Mouse (Mus musculus) brain, adult 2 months (tissue): ENCODE results near the gene Ddi2.

ENCODE experiments used
- DNase-seq: peaks from one replicate; pipeline ENCODE4 v3.0.0; 2011; ENCODE audit warnings: low read depth, low spot score

Gene Ddi2

DNA sequence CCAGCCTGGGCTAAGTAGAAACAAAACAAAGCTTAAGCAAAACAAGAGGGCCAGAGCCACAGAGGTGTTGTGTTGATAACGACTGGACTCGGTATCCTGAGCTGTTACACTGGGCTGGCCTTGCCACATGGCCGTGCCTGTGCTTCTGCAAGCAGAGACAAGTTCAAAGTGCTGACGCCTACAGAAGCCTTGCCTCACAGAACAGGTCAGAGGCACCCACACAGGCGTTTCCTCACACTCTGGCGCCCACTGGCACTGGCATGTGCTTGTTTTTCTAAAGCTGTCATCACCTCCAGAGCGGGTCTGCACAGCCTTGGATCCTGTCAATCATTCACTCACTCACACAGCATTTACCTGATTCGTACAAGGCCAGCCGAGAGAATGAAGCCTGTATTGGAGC is 18.6 kb upstream of the Ddi2 start:
- DNase-seq: peak; percentile 37

GRCm38 (mm10) chr4:141738015-141738414 is 14.8 kb upstream of the Ddi2 start:
- DNase-seq: no peak

GRCm38 (mm10) chr4:141736856-141737255 is 13.6 kb upstream of the Ddi2 start:
- no peak for DNase-seq

DNA sequence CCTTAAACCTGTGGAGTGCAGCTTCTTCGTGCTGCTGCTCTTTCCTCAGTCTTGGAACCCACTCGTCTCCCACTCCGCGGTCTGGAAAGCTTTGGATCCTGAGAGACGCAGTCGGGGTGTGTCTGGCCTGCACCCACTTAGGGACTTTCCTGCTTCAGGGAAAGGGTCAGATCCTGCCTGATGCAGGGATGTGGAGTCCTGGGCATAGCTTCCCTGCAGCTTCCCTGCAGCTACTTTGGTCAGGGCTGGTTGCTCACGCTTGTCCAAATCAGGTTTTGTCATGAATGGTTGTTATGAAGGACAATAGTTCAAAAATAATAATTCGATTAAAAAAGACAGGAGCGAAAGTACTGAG is 12.0 kb upstream of the Ddi2 start:
- no peak for DNase-seq

GRCm38 (mm10) chr4:141734446-141735205 is 11.4 kb upstream of the Ddi2 start:
- DNase-seq: peak; percentile 98

- no peak for DNase-seq
These were observed 8.5 kb upstream of the Ddi2 start for GRCm38 (mm10) chr4:141731766-141732165.

DNA sequence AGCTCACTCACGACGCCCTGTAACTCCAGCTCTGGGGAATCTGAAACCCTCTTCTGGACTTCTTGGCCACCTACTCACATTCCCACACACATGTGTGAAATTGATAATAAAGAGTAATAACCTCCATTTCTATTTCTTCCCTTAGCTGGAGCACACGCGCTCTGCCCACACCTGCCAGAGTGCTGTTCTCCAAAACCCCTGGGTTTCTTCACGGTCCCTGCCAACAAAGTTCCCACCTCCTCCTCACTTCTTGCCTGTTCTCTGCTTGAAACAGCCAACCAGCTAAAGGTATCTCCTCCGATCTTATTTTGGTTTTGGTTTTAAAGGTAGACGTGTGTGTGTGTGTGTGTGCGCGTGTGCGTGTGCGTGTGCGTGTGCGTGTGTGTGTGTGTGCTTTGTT is 7.2 kb upstream of the Ddi2 start:
- peak; percentile 76 for DNase-seq

- no peak for DNase-seq
These were observed 6.0 kb upstream of the Ddi2 start for GRCm38 (mm10) chr4:141729266-141729665.

GRCm38 (mm10) chr4:141725738-141726137 is 2.5 kb upstream of the Ddi2 start:
- no peak for DNase-seq

DNA sequence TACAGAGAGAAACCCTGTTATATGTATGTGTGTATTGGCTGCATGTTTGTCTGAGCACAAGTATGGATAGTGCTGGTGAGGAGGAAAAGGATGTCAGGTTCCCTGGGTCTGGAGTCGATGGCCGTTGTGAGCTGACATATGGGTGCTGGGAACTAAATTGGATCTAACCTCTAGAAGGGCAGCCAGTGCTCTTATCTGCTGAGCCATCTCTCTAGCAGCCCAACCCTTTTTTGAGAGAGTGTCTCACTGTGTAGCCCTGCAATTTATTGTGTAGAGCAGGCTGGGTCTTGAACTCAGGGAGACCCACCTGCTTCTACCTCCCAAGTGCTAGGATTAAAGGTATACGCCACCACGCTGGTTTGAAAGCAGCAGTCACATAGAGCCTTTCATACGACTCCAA is 2.1 kb upstream of the Ddi2 start:
- DNase-seq: no peak

GRCm38 (mm10) chr4:141724594-141724993 is 1.4 kb upstream of the Ddi2 start:
- no peak for DNase-seq

GRCm38 (mm10) chr4:141723673-141724068 is 452 bp upstream of the Ddi2 start:
- DNase-seq: peak; percentile 33

DNA sequence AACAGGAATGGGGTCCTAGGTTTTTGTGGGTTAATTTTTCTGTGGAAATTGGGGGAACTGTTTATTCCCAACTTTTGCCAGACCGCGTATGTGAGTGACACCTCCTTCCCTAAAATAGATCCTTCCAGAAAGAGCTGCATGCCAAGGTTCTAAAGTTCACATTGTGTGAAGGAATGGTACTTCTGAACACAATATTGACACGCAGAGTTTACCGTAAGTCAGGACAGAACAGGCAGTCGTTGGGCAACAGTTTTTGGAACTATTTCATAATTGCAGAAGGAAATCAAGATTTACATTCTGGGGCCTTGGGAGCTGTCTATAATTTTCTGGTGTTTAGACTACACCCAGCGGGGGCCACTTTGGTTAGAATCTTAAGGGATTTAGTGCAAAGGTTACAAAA is 1.3 kb downstream of the Ddi2 start:
- no peak for DNase-seq

GRCm38 (mm10) chr4:141720761-141721523 is 2.3 kb downstream of the Ddi2 start:
- DNase-seq: peak; percentile 45

- DNase-seq: no peak
These were observed 3.9 kb downstream of the Ddi2 start for GRCm38 (mm10) chr4:141719304-141719703.

DNA sequence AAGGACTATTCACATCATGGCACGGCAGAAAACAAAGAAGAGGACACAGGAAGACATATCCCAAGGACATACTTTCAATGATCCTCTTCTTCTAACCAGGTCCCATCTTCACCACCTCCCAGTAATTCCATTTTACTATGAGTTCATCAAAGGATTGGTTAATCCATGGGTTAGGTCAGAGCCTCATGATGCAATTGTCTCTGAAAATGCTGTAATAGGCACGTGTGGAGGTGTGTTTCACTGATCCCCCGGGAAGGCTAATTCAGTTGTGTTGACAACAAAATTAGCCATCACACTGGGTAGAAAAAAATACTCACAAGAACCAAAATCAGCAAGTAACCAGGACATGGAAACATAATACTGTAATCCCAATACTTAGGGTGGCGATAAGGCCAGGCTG is 5.6 kb downstream of the Ddi2 start:
- DNase-seq: no peak

GRCm38 (mm10) chr4:141715027-141715426 is 8.2 kb downstream of the Ddi2 start:
- no peak for DNase-seq

DNA sequence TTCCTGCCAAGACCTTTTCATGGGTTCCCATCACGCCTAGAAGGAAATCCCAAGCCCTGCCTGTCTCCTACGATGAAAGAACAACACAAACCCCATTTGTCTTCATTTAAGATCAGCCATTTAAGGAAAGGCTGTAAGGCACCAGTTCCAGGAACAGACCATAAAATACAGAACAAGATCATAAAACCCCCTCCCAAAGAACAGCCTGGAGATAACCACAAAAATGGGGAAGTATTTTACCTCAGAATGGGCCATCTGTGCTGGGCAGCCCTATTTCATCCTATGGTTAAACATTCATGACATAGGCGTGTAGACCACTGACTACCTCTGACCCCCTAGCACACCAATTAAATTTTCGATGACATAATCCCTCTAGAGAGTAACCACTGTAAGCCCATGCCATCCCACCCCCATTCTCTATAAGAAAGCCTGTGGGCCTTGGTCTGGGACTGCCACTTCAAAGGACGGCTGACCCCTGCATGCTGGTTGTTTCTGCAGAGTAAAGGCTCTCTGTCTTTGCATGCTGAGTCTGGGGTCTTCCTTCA is 9.5 kb downstream of the Ddi2 start:
- no peak for DNase-seq

DNA sequence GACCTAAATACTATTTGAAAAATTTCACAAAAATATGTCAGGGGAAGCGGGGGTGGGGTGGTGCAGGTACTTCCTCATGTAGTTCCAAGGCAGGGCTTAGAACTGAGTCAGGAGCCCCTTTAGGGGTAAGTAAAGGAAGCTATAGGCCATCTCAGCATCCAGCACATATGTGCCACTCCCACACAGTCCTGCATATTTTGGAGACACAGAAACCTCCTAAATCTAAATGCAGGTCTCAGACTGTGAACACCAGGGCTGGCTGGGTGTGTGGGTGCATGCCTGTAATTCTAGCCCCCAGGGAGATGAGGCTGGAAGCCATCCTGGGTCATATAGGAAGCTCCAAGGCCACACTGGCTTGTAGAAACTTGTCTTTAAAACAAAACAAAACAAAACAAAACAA is 12.0 kb downstream of the Ddi2 start:
- peak; percentile 63 for DNase-seq

- DNase-seq: no peak
These were observed 14.2 kb downstream of the Ddi2 start for GRCm38 (mm10) chr4:141708971-141709370.

DNA sequence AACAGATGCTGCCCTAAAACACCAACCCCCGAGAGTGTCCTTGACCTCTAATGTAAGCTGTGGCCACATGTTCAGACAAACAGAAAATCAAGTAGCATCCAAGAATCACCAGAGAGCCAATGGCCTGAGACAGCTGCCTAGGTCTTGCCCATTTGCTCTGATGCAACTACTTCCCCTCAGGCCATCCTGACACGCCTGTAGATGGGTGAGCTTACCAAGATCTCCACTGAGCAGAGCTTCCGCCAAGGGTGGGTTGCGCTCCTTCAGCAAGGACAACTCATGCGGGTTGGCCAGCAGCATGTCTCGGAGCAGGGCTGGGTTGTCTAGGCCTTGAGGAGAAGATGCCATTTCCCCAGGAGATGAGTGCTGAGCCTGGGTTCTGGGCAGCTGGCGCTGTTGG is 15.2 kb downstream of the Ddi2 start:
- no peak for DNase-seq

DNA sequence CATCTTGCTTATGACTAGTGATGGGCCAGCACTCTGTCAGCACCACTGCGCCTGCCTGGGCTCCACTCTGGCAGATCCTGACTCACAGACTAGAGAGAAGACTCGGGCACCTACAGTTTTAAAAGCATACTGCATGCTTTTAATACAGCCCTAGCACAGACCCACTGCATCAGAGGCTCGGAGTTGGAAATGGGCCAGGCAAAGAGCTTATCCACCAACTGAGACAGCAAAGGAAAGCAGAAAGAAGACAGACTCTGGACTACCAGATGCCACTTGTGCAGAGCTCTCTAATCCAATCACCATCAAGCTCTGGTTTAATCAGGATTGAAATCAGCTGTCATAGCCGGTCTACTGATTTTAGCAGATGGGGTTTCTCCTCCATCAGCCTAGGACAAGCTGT is 17.9 kb downstream of the Ddi2 start:
- peak; percentile 82 for DNase-seq

DNA sequence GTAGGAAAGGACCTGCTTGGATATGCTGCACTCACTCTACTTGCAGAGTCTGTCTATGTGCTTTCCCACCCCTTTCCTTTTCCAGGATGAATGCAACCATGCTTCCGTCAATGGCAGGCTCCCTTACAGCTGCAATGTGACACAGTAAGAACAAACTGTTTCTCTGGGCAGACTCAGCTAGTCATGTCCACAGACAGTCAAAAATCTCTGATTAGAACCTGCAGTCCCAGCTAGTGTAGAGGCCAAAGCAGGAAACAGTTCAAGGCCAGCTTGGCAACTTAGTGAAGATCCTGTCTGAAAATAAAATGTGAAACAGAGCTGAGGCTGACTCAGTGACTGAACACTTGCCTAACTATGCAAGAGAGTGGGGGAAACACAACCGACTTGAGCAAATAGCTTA is 18.6 kb downstream of the Ddi2 start:
- DNase-seq: no peak
